Mouse (Mus musculus) naive thymus-derived CD4-positive, alpha-beta T cell, adult 2 months (primary cell): Measurements from ENCODE around the gene Clic4.

Experiments used
- DNase-seq: peaks from one replicate; pipeline ENCODE4 v3.0.0-alpha.2; 2011; ENCODE audit warnings: low read depth

The Clic4 gene

DNA sequence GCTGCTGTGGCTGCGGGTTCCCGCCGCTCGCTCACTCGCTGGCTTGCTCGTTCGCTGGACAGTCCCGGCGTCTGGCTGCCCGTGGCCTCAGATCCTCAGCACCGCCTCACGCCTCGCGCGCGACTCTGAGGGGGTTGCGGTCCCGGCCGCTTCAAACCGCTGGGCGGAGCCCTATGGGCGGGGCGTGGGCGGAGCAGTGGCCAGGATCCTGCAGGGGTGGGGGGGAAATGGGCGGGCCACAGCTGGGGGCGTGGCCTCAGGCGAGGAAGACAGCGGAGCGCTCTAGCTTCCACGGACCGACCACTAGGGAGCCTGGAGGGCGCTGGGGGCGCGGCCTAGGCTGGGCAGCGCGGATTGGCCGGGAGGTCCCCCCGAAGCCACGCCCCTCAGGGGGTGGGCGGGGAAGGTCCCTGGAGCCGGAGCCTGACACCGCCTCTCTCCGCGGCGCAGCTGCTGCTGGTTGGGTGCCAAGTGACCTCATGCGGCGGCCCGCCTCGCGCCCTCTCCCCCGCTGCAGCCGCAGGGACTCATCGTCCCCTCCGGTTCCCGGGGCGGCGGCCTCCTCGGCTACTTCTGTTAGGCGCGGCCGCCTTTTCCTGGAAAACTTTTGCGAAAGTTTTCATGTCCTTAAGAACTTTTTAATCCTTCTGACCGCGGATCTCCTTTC is at the start of gene Clic4:
Clic4 (minus strand) TSS at position 175 of the 667 bp plus-strand sequence.
- peak; percentile 99 for DNase-seq

DNA sequence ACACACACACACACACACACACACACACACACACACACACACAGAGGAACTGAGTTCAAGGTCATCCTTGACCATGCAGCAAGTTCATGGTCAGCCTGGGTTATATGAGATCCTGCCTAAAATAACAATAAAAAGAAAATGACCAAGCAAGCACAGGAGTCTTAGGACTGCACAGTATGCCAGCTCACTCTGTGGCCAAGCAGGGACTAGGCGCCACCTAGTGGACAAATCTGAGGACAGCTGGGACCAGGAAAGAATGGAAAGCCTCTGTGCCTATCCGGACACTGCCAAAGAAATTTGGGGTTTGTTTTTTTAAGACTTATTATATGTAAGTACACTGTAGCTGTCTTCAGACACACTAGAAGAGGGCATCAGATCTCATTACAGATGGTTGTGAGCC is 45.4 kb upstream of the Clic4 start:
- peak; percentile 86 for DNase-seq

DNA sequence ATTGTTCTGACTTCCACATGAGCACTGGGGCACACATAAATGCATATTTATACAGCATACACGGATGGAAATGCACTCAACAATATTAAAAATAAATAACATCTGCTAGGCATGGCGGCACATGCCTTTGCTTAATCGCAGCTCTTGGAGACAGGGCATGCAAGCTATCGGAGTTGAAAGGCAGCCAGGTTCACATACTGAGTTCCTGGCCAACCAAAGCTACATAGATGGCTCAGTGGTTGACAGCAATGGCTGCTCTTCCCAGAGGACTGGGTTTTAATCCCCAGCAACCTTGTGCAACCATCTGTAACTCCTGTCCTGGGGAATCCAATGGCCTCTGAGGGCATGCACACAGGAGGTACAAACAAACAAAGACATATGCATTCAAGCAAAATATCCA is 44.9 kb upstream of the Clic4 start:
- DNase-seq, result no peak

- no peak for DNase-seq
These were observed 42.7 kb upstream of the Clic4 start for GRCm38 (mm10) chr4:135315287-135315686.

DNA sequence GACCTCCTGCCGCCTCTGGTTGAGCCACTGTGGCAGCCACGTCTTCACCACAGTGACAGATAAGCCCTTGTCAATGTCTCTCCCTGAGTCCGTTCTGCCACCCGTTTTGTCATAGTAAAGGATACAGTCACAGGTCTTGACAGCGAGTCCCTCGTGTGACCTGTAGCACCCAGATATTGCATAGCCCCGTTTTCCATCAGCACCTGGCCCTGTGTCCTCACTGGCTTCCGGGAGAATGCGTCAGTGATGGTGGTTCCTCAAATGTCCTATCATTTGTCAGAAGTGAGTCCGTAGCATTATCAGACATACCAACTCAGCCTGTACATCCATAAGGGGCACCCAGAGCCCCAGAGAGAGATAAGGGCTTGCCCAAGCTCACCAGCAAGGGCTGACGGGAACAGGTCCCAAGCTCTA is 41.8 kb upstream of the Clic4 start:
- peak; percentile 23 for DNase-seq

DNA sequence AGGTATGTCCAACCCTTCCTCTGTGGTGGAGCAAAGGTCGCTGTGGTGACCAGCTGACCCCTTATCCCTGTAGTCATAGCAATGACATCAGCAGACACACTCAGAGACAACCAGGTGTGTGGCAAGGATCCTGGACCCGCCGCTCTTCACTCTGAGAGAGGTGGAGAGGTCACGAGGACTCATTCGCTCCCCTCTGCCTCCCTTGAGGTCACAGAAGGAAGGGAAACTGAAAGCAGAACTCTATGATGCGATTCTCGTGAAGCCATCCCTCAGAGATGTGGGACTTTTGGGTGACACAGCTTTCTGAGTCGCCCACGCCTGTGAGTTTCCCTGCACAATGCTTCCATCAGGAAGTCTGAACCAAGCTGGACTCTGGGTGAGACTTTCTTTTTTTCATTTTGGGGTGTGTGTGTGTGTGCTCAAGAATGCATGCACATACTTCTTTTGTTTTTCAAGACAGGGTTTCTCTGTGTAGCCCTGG is 41.2 kb upstream of the Clic4 start:
- DNase-seq, result peak; percentile 79

DNA sequence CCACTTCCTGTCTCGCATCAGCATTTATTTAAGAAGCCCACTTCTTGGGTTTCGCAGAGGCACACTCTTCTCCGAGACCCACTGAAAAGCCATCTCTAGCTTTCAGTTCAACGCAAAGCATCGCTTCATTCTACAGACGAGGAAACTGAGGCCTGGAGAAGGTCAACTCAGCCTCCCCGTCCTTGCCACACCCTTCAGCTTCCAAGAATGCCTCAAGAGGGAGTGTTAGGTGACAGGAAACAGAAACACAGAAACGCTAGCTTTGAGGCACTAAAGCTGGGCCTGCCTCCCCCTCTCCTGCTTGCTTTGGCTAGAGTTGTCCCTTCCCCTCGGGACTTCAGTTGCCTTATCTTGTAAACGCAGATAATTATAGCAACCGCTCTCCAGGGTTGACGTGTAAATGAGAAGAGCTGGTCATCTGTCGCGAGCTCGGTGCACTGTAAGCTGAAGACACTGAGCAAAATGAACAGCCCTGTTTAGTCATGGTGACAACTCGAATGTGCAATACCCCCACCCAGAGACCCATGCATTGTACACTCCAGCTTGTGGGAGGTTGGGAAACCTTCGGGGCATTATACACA is 40.6 kb upstream of the Clic4 start:
- peak; percentile 52 for DNase-seq

DNA sequence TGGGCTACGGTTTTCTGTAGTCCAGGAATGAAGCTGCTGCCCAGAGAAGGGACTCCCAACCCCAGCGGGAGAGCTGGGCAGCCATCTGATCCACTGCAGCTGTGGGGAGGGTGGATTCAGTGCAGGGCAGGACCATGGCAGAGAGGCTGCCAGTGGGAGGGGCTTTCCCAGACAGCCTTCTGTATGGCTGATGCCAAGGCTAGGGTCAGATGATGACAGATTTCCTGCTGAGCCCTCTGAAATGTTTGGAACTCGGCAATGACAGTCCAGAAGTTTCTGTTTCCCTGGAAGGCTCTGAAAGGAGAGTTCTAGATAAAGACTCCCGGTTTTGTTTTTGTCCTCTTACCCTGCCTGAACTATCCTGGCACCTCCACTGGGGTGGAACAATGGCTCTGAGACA is 40.1 kb upstream of the Clic4 start:
- no peak for DNase-seq

DNA sequence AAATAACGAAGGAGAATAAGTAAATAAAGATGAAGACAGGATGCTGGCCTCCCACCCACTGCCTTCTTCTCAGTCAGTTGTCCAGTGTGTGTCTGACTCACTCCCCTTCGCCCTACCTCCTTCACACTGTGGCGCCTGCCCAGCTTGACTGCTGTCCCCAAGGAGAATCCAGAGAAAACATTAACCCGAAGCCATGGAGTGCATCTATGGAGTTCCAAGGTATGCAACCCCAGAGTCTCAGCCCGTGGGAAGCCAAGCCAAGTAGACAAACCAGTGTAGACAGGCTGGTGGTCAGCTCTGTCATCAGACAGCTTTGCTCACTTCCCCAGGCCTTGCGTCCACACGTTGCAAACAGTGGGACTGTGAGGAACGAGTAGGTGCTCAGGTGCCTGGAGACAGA is 37.8 kb upstream of the Clic4 start:
- no peak for DNase-seq

DNA sequence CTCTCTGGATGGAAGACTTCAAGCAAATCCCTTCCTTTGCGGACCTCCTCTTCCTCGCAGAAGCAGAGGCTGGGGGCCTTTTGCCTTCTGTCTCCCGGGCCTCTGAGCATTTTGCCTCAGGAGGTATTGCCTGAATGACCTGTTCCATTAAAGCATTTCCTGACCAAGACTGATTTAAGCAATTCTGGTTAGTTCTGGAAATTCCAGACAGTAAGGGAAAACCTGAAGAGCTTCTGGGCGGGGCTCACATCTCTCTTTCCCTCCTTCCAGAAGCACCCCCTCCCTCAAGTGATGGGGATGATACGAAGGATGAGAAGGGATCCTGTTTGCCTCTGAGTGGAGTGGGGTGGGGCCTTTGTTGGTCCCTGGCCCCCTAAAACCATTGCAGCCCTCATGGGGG is 37.1 kb upstream of the Clic4 start:
- no peak for DNase-seq

GRCm38 (mm10) chr4:135309112-135309659 is 36.6 kb upstream of the Clic4 start:
- no peak for DNase-seq

- DNase-seq, result no peak
These were observed 34.5 kb upstream of the Clic4 start for GRCm38 (mm10) chr4:135306971-135307632.

GRCm38 (mm10) chr4:135306533-135306932 is 33.9 kb upstream of the Clic4 start:
- DNase-seq, result no peak

- no peak for DNase-seq
These were observed 29.6 kb upstream of the Clic4 start for GRCm38 (mm10) chr4:135302261-135302660.

GRCm38 (mm10) chr4:135301166-135301565 is 28.6 kb upstream of the Clic4 start:
- no peak for DNase-seq

- no peak for DNase-seq
These were observed 27.8 kb upstream of the Clic4 start for GRCm38 (mm10) chr4:135300248-135301041.

GRCm38 (mm10) chr4:135298680-135299079 is 26.1 kb upstream of the Clic4 start:
- DNase-seq, result no peak

GRCm38 (mm10) chr4:135297931-135298546 is 25.4 kb upstream of the Clic4 start:
- no peak for DNase-seq

- no peak for DNase-seq
These were observed 24.5 kb upstream of the Clic4 start for GRCm38 (mm10) chr4:135297146-135297545.

- DNase-seq, result no peak
These were observed 24.0 kb upstream of the Clic4 start for GRCm38 (mm10) chr4:135296565-135296964.

DNA sequence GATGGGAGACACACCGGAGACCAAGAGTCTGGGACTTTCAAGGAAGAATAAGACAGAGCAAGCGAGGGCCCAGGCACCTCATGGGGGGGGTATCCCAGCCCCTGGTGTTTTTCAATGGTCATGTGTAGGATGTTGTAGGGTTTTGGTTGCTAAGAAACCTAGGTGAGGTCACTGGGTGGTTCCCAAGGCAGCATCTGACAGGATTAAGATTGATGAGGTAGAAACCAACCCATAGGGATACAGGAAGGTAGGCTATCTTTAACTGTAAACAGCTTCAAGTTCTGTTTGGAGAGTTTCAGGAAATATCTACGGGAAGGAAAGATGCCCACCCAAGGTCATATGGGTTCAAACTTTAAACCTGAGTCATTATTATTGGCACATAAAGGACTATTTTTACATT is 21.2 kb upstream of the Clic4 start:
- DNase-seq, result no peak
